Mouse (Mus musculus) hindbrain, embryonic 14.5 days (tissue): ENCODE results near the gene Pdzrn3. TPM values are rescaled to one million over a fixed set of nuclear protein-coding genes. Genes with fewer than 3 reads are reported as not detected.

Source experiments
- ATAC-seq: fragments of 200-750 bp; cut with Nextera tagmentation; 2 replicates; pipeline ENCODE4 v1.8.0; 2017; ENCODE audit warnings: moderate number of reproducible peaks, mild to moderate bottlenecking, moderate TSS enrichment, moderate library complexity; ENCODE audit not compliant: low FRiP score
- DNase-seq: peaks from one replicate; pipeline ENCODE4 v3.0.0-alpha.2; 2015; ENCODE audit warnings: low spot score
- H3K27ac ChIP-seq: fragments of 300-500 bp; sonication (generic); 2 replicates; pipeline ENCODE4 v1.5.1; 2014; ENCODE audit warnings: mild to moderate bottlenecking, moderate library complexity
- H3K27me3 ChIP-seq: fragments of 300-500 bp; sonication (generic); 2 replicates; pipeline ENCODE4 v1.6.1; 2014; ENCODE audit warnings: mild to moderate bottlenecking, low read length, mixed read lengths; ENCODE audit not compliant: control insufficient read depth, insufficient read depth
- H3K36me3 ChIP-seq: fragments of 300-500 bp; sonication (generic); replicated peaks from 2 replicates; pipeline ENCODE4 v1.6.1; 2014; ENCODE audit not compliant: control insufficient read depth, insufficient read depth
- H3K4me1 ChIP-seq: fragments of 300-500 bp; sonication (generic); replicated peaks from 2 replicates; pipeline ENCODE4 v1.6.1; 2014; ENCODE audit warnings: antibody characterized with exemption, low read length, mixed read lengths; ENCODE audit not compliant: control insufficient read depth, insufficient read depth
- H3K4me2 ChIP-seq: fragments of 300-500 bp; sonication (generic); replicated peaks from 2 replicates; pipeline ENCODE4 v1.6.1; 2014; ENCODE audit warnings: mild to moderate bottlenecking, moderate library complexity
- H3K4me3 ChIP-seq: fragments of 300-500 bp; sonication (generic); replicated peaks from 2 replicates; pipeline ENCODE4 v1.5.1; 2014; ENCODE audit warnings: mild to moderate bottlenecking, low read length
- H3K9ac ChIP-seq: fragments of 300-500 bp; sonication (generic); 2 replicates; pipeline ENCODE4 v1.6.1; 2014
- H3K9me3 ChIP-seq: fragments of 300-500 bp; sonication (generic); 2 replicates; pipeline ENCODE4 v1.6.1; 2016; ENCODE audit warnings: low read length; ENCODE audit not compliant: control insufficient read depth
- WGBS: fragments of 180-500 bp; shearing (Covaris S2); extraction: QIAGEN DNeasy Blood & Tissue Kit; methylation state at CpG from one replicate; pipeline ENCODE4 v1.1.7; 2014; 5-methylcytosine and 5-hydroxymethylcytosine counted together
- polyA plus RNA-seq: library from polyadenylated mRNA; unstranded; fragments of >200 nt; fragmentation: Nextera tagmentation; extraction: Ambion mirVana; gene quantifications from 2 replicates; pipeline ENCODE4 v1.2.1, GENCODE M21; 2014

Gene Pdzrn3
- polyA plus RNA-seq, 1 experiment from 2014 or later, result 23.2 TPM

- H3K27ac ChIP-seq, result no peak overlapping the region
- ATAC-seq, result no peak
- WGBS, result 93% methylated on average over 3 of the region's 3 CpGs
Measured at GRCm38 (mm10) chr6:101219004-101219403, 158.7 kb downstream of the Pdzrn3 start.

GRCm38 (mm10) chr6:101218197-101218596, 159.5 kb downstream of the Pdzrn3 start:
- 0 out of 2 replicates have a peak, but pooled peaks cover 3% of the 10 kb centered on the region for H3K4me1 ChIP-seq
- H3K27me3 ChIP-seq, result no peaks in the 10 kb centered on the region
- no peak for DNase-seq
- H3K36me3 ChIP-seq, result no peaks in the 10 kb centered on the region
- no peak overlapping the region for H3K4me2 ChIP-seq
- no peak overlapping the region for H3K27ac ChIP-seq
- no peak for ATAC-seq
- no peak overlapping the region for H3K9ac ChIP-seq
- WGBS, result 66% methylated on average over 4 of the region's 4 CpGs
- no peak overlapping the region for H3K4me3 ChIP-seq
- no peaks in the 10 kb centered on the region for H3K9me3 ChIP-seq

More at GRCm38 (mm10) chr6:101219004-101219403, 158.7 kb downstream of the Pdzrn3 start:
- Histone ChIP-seq H3K9me3 (no peaks in the 10 kb centered on the region), H3K36me3 (no peaks in the 10 kb centered on the region), H3K27me3 (no peaks in the 10 kb centered on the region), H3K4me3 (no peak overlapping the region), H3K9ac (no peak overlapping the region), H3K4me1 (0 out of 2 replicates have a peak, but pooled peaks cover 3% of the 10 kb centered on the region), H3K4me2 (no peak overlapping the region)
- no peak for DNase-seq

GRCm38 (mm10) chr6:101217756-101218155, 159.9 kb downstream of the Pdzrn3 start:
- Histone ChIP-seq H3K4me1 (0 out of 2 replicates have a peak, but pooled peaks cover 3% of the 10 kb centered on the region), H3K36me3 (no peaks in the 10 kb centered on the region), H3K4me2 (no peak overlapping the region), H3K9ac (no peak overlapping the region), H3K27ac (no peak overlapping the region), H3K9me3 (no peaks in the 10 kb centered on the region), H3K4me3 (no peak overlapping the region), H3K27me3 (no peaks in the 10 kb centered on the region)
- WGBS, result 75% methylated on average over 6 of the region's 6 CpGs
- ATAC-seq (no peak), DNase-seq (no peak)

- DNase-seq (no peak), ATAC-seq (no peak)
- Histone ChIP-seq H3K4me2 (no peak overlapping the region), H3K27ac (no peak overlapping the region), H3K27me3 (no peaks in the 10 kb centered on the region), H3K9ac (no peak overlapping the region), H3K4me1 (0 out of 2 replicates have a peak, but pooled peaks cover 3% of the 10 kb centered on the region), H3K9me3 (no peaks in the 10 kb centered on the region), H3K4me3 (no peak overlapping the region), H3K36me3 (no peaks in the 10 kb centered on the region)
- 67% methylated on average over 16 of the region's 16 CpGs for WGBS
Measured at GRCm38 (mm10) chr6:101215436-101215791, 162.3 kb downstream of the Pdzrn3 start.

- DNase-seq (no peak), ATAC-seq (no peak)
- no peak overlapping the region for H3K27ac ChIP-seq
- H3K36me3 ChIP-seq, result no peaks in the 10 kb centered on the region
- H3K4me1 ChIP-seq, result 0 out of 2 replicates have a peak, but pooled peaks cover 3% of the 10 kb centered on the region
- no peaks in the 10 kb centered on the region for H3K9me3 ChIP-seq
- WGBS, result 86% methylated on average over 8 of the region's 8 CpGs
- no peak overlapping the region for H3K9ac ChIP-seq
- H3K4me2 ChIP-seq, result no peak overlapping the region
- H3K4me3 ChIP-seq, result no peak overlapping the region
- no peaks in the 10 kb centered on the region for H3K27me3 ChIP-seq
Measured at GRCm38 (mm10) chr6:101214734-101215435, 162.8 kb downstream of the Pdzrn3 start.

GRCm38 (mm10) chr6:101213066-101213465, 164.6 kb downstream of the Pdzrn3 start:
- H3K9ac ChIP-seq, result no peak overlapping the region
- no peak overlapping the region for H3K27ac ChIP-seq
- H3K4me2 ChIP-seq, result no peak overlapping the region
- no peaks in the 10 kb centered on the region for H3K9me3 ChIP-seq
- DNase-seq (no peak), ATAC-seq (no peak)
- no peaks in the 10 kb centered on the region for H3K27me3 ChIP-seq
- no peak overlapping the region for H3K4me3 ChIP-seq
- no peaks in the 10 kb centered on the region for H3K36me3 ChIP-seq
- WGBS, result 51% methylated on average over 5 of the region's 5 CpGs
- H3K4me1 ChIP-seq, result 0 out of 2 replicates have a peak, but pooled peaks cover 3% of the 10 kb centered on the region

GRCm38 (mm10) chr6:101212086-101212485, 165.6 kb downstream of the Pdzrn3 start:
- no peak overlapping the region for H3K4me2 ChIP-seq
- DNase-seq (no peak), ATAC-seq (no peak)
- H3K4me1 ChIP-seq, result 0 out of 2 replicates have a peak, but pooled peaks cover 3% of the 10 kb centered on the region
- no peak overlapping the region for H3K4me3 ChIP-seq
- no peak overlapping the region; the same call in 1 of the 2 replicates for H3K27ac ChIP-seq
- H3K27me3 ChIP-seq, result no peaks in the 10 kb centered on the region
- 90% methylated on average over 6 of the region's 6 CpGs for WGBS
- no peaks in the 10 kb centered on the region for H3K36me3 ChIP-seq
- no peak overlapping the region for H3K9ac ChIP-seq
- no peaks in the 10 kb centered on the region for H3K9me3 ChIP-seq

GRCm38 (mm10) chr6:101211361-101211841, 166.3 kb downstream of the Pdzrn3 start:
- H3K4me2 ChIP-seq, result no peak overlapping the region
- WGBS, result 63% methylated on average over 8 of the region's 8 CpGs
- H3K4me3 ChIP-seq, result no peak overlapping the region
- H3K4me1 ChIP-seq, result 0 out of 2 replicates have a peak, but pooled peaks cover 3% of the 10 kb centered on the region
- H3K9ac ChIP-seq, result no peak overlapping the region
- DNase-seq, result peak; percentile 75
- H3K9me3 ChIP-seq, result no peaks in the 10 kb centered on the region
- no peaks in the 10 kb centered on the region for H3K27me3 ChIP-seq
- no peak overlapping the region; the same call in 1 of the 2 replicates for H3K27ac ChIP-seq
- ATAC-seq, result peak; percentile 86
- no peaks in the 10 kb centered on the region for H3K36me3 ChIP-seq

- Histone ChIP-seq H3K4me1 (peaks cover 25% of the 10 kb centered on the region; the same call in 1 of the 2 replicates), H3K4me3 (peak overlapping the region; percentile 44), H3K9me3 (no peaks in the 10 kb centered on the region), H3K27me3 (no peaks in the 10 kb centered on the region), H3K27ac (peak overlapping the region; percentile 78), H3K9ac (peak overlapping the region; percentile 57), H3K36me3 (no peaks in the 10 kb centered on the region), H3K4me2 (peak overlapping the region; percentile 90)
- peak; percentile 58 for DNase-seq
- WGBS, result 2% methylated on average over 8 of the region's 8 CpGs
- ATAC-seq, result peak; percentile 77
Measured at GRCm38 (mm10) chr6:101198943-101199298, 178.8 kb downstream of the Pdzrn3 start.
